Mouse (Mus musculus) liver, embryonic 15.5 days (tissue): Measurements from ENCODE around the gene Ndufa8. TPM values are rescaled to one million over a fixed set of nuclear protein-coding genes. Genes with fewer than 3 reads are reported as not detected.
A peak's percentile ranks its signal among the peaks of the same experiment; 100 is the strongest.

Experiments used
- ATAC-seq: fragments of 200-750 bp; cut with Nextera tagmentation; 2 replicates; pipeline ENCODE4 v1.8.0; 2017; ENCODE audit warnings: moderate number of reproducible peaks, mild to moderate bottlenecking, moderate library complexity; ENCODE audit not compliant: insufficient read depth
- H3K27ac ChIP-seq: fragments of 300-500 bp; sonication (generic); replicated peaks from 2 replicates; pipeline ENCODE4 v1.5.1; 2015; ENCODE audit warnings: mild to moderate bottlenecking, inconsistent platforms
- H3K27me3 ChIP-seq: fragments of 300-500 bp; sonication (generic); 2 replicates; pipeline ENCODE4 v1.6.1; 2015; ENCODE audit warnings: mild to moderate bottlenecking, inconsistent platforms
- H3K36me3 ChIP-seq: fragments of 300-500 bp; sonication (generic); replicated peaks from 2 replicates; pipeline ENCODE4 v1.6.1; 2015; ENCODE audit warnings: moderate library complexity, mild to moderate bottlenecking, inconsistent platforms
- H3K4me1 ChIP-seq: fragments of 300-500 bp; sonication (generic); replicated peaks from 2 replicates; pipeline ENCODE4 v1.6.1; 2015; ENCODE audit warnings: inconsistent platforms
- H3K4me2 ChIP-seq: fragments of 300-500 bp; sonication (generic); 2 replicates; pipeline ENCODE4 v1.6.1; 2015; ENCODE audit warnings: moderate library complexity, mild to moderate bottlenecking, inconsistent platforms
- H3K4me3 ChIP-seq: fragments of 300-500 bp; sonication (generic); replicated peaks from 2 replicates; pipeline ENCODE4 v1.5.1; 2015; ENCODE audit warnings: mild to moderate bottlenecking, inconsistent platforms
- H3K9ac ChIP-seq: fragments of 300-500 bp; sonication (generic); 2 replicates; pipeline ENCODE4 v1.6.1; 2015; ENCODE audit warnings: moderate library complexity, mild to moderate bottlenecking, inconsistent platforms
- H3K9me3 ChIP-seq: fragments of 300-500 bp; sonication (generic); replicated peaks from 2 replicates; pipeline ENCODE4 v1.6.1; 2016; ENCODE audit warnings: inconsistent platforms
- WGBS: fragments of 180-500 bp; shearing (Covaris S2); methylation state at CpG from one replicate; pipeline ENCODE4 v1.1.7; 2015; ENCODE audit warnings: mixed read lengths; ENCODE audit not compliant: insufficient replicate concordance; 5-methylcytosine and 5-hydroxymethylcytosine counted together
- polyA plus RNA-seq: library from polyadenylated mRNA; unstranded; fragments of >200 nt; fragmentation: Nextera tagmentation; extraction: Ambion mirVana; gene quantifications from 2 replicates; pipeline ENCODE4 v1.2.1, GENCODE M21; 2015

The Ndufa8 gene
- polyA plus RNA-seq, 1 experiment from 2014 or later = 132 TPM

DNA sequence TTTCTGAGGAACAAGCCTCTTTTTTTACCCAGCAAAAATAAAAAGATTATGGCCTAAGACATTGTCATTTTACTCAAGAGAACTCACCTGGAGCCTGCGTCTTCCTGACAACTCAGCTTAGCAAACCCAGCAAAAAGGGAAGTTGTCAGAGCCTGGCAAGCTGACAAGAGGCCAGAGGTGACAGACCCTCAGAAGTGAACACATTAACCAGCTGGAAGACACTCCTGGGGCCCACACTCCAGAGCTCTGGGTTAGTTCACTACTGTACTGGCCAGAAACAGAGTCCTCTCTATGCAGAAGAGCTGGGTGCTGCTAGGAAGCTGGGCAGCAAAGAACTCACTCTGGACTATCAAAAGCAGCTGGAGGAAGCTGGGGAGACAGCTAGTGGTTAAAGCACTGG, 8.3 kb downstream of the Ndufa8 start:
- ATAC-seq = no peak
- no peaks in the 10 kb centered on the region for H3K9me3 ChIP-seq
- WGBS = 40% methylated on average over 1 of the region's 1 CpGs
- no peak overlapping the region for H3K27ac ChIP-seq
- no peak overlapping the region for H3K9ac ChIP-seq
- no peak overlapping the region for H3K4me3 ChIP-seq
- no peak overlapping the region for H3K4me2 ChIP-seq
- peaks cover 47% of the 10 kb centered on the region for H3K36me3 ChIP-seq
- H3K27me3 ChIP-seq = no peaks in the 10 kb centered on the region
- H3K4me1 ChIP-seq = peaks cover 15% of the 10 kb centered on the region

DNA sequence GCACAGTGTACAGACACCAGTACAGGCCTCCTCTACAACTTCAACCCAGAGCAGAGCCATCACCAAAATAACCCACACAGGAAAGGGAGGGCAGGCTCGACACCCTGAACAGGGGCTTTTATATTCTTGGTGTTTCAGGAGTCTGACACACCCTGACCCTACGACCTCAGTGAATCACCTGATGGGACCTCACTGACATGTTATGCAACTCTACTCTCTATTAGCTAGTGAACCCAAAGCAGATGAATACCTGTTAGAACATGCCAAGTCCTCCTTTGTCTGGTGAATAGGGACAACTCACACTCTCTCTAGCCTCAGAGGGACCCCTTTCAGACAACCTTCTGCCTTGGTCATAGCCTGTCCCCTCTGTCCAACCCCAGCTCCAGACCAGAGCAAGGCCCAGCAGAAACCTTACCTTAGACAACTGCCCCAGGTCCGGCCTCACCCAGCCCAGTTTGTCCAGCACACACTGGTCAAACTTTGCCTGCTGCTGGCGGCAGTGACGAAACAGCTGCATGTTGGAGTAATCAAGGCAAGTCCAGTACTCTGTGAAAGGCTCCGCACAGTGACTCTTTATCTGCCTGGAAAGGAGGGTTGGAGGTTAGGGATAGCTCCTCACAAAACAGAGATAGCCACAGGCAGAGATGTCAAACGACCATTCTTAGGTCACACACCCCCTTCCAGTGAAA, 9.8 kb downstream of the Ndufa8 start:
- ATAC-seq = peak; percentile 61
- H3K4me1 ChIP-seq = peaks cover 15% of the 10 kb centered on the region
- H3K27me3 ChIP-seq = no peaks in the 10 kb centered on the region
- no peak overlapping the region for H3K9ac ChIP-seq
- 56% methylated on average over 7 of the region's 7 CpGs for WGBS
- no peak overlapping the region for H3K27ac ChIP-seq
- H3K9me3 ChIP-seq = no peaks in the 10 kb centered on the region
- H3K36me3 ChIP-seq = peaks cover 51% of the 10 kb centered on the region
- no peak overlapping the region for H3K4me3 ChIP-seq
- H3K4me2 ChIP-seq = no peak overlapping the region

DNA sequence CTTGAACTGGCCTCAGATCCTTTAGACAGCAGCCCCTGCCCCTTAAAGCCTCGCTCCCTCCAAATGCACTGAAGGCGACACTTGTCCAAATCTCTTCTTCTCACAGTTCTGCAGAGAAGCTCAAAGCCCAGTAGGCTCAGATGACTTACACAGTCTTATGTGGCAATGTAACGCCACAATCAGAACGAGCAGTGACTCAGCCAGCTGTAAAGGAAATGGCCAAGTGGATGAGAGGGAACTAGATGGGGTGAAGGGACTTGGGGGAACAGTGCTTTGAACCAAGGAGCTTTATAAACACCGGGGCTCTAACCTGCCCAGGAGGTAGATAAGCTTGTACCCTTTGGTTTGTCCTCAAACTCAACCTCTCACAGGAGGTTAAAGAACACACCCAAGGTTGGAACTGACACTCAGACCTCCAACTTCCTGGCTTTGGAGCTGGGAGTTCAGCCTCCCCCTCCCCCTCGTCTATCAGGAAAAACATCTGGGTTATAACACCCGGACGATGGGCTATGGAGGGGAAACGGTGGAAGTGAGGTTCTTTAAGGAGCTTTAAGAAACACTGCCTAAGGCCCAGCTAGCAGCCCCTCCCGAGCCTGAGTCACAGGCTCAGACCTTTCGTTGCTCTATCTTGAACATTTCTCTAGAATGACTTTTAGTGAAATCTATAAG, 13.7 kb downstream of the Ndufa8 start:
- H3K4me1 ChIP-seq = 0 out of 2 replicates have a peak, but pooled peaks cover 8% of the 10 kb centered on the region
- H3K27ac ChIP-seq = no peak overlapping the region
- H3K9ac ChIP-seq = no peak overlapping the region
- WGBS = 24% methylated on average over 11 of the region's 11 CpGs
- peaks cover 36% of the 10 kb centered on the region for H3K36me3 ChIP-seq
- no peak overlapping the region for H3K4me3 ChIP-seq
- no peaks in the 10 kb centered on the region for H3K9me3 ChIP-seq
- ATAC-seq = no peak
- no peak overlapping the region for H3K4me2 ChIP-seq
- no peaks in the 10 kb centered on the region for H3K27me3 ChIP-seq

DNA sequence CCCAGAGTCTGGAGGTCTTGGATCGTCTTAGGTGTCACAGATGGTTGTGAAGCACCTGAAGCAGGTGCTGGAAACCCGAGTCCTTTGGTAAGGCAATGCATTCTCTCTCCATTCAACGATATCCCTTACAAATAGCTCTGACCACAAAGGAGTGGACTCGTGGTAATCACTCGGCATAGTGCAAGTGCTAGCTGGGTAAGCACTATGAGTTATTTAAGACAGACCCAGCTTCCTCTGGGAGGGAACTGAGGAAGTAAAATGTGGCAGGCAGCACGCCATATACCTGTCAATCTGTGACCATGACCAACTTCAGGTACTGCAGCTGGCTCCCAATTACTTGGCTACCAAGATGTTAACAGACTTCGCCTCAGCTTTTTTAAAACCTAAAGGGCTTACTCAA, 14.3 kb downstream of the Ndufa8 start:
- Histone ChIP-seq H3K27ac (no peak overlapping the region), H3K9ac (no peak overlapping the region), H3K4me1 (0 out of 2 replicates have a peak, but pooled peaks cover 3% of the 10 kb centered on the region), H3K4me2 (no peak overlapping the region), H3K9me3 (no peaks in the 10 kb centered on the region), H3K27me3 (no peaks in the 10 kb centered on the region), H3K4me3 (no peak overlapping the region), H3K36me3 (peaks cover 36% of the 10 kb centered on the region)
- no peak for ATAC-seq
- 42% methylated on average over 7 of the region's 7 CpGs for WGBS

DNA sequence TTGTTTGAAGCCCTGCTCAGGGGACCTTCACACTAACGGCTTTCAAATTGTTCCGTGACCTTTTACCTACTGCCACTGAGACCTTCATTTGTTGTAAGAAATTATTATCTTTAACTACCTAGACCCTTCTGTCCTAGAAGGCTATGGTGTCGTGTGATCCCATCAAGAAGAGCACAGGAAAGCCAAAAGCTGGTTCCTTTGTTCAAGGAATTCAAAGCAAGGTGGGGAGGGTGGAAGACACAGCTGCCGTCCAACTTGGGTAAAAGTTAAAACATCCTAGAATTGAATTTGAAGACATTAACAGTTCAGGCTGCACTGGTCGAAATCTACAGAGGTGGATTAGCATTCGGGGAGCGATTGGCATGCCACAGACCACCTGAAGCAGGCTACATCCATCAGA, 15.2 kb downstream of the Ndufa8 start:
- 65% methylated on average over 7 of the region's 7 CpGs for WGBS
- H3K27me3 ChIP-seq = no peaks in the 10 kb centered on the region
- no peak overlapping the region for H3K27ac ChIP-seq
- no peaks in the 10 kb centered on the region for H3K9me3 ChIP-seq
- H3K9ac ChIP-seq = no peak overlapping the region
- H3K36me3 ChIP-seq = peaks cover 32% of the 10 kb centered on the region
- no peak overlapping the region for H3K4me2 ChIP-seq
- H3K4me1 ChIP-seq = no peaks in the 10 kb centered on the region
- no peak for ATAC-seq
- H3K4me3 ChIP-seq = no peak overlapping the region

DNA sequence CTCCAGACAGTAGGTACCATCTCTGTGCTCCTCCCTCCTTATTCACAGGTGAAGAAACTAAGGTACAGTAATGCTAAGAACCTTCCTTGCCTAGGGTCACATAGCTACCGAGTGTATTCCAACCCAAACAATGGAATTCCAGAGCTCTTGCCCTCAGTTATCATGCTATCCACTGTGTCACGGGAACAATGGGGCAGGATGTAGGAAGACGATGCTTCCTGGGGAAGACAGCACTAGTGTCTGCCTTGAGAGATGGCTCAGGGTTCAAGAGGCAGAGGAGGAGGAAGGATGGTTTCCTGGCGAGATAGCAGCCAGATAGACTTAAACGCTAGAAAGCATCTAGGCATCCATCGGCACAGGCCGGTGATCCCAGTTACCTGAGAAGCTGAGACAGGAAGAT, 16.3 kb downstream of the Ndufa8 start:
- H3K4me3 ChIP-seq = no peak overlapping the region

DNA sequence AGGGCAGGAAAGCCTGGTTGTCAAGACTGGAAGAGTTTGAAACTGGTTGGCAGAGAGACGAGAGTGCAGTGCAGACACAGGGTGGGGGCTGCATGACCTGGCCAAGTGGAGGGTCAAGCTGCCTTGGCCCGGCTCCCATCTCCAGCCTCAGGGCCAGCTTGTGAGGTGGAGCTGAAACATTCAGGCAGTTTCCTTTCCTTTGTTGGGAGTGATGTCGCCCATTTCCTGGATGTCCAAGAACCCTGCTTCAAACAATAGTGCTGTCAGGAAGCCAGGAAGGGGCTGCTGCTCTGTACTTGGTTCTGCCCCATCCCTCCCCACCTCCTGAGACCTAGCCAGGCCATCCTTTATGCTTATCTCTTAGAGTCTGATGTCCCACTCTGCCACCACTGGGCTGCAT, 25.9 kb downstream of the Ndufa8 start:
- H3K9ac ChIP-seq = no peak overlapping the region
- H3K27ac ChIP-seq = no peak overlapping the region
- H3K27me3 ChIP-seq = peaks cover 5% of the 10 kb centered on the region; the same call in 1 of the 2 replicates
- H3K4me3 ChIP-seq = no peak overlapping the region
- H3K4me1 ChIP-seq = no peaks in the 10 kb centered on the region
- H3K4me2 ChIP-seq = no peak overlapping the region
- H3K36me3 ChIP-seq = no peaks in the 10 kb centered on the region
- 25% methylated on average over 3 of the region's 3 CpGs for WGBS
- ATAC-seq = no peak
- H3K9me3 ChIP-seq = no peaks in the 10 kb centered on the region

More for the DNA sequence above, 16.3 kb downstream of the Ndufa8 start:
- ATAC-seq = no peak
- Histone ChIP-seq H3K9me3 (no peaks in the 10 kb centered on the region), H3K27me3 (no peaks in the 10 kb centered on the region), H3K4me1 (no peaks in the 10 kb centered on the region), H3K9ac (no peak overlapping the region), H3K4me2 (no peak overlapping the region), H3K36me3 (peaks cover 22% of the 10 kb centered on the region), H3K27ac (no peak overlapping the region)
- WGBS = 40% methylated on average over 7 of the region's 7 CpGs

DNA sequence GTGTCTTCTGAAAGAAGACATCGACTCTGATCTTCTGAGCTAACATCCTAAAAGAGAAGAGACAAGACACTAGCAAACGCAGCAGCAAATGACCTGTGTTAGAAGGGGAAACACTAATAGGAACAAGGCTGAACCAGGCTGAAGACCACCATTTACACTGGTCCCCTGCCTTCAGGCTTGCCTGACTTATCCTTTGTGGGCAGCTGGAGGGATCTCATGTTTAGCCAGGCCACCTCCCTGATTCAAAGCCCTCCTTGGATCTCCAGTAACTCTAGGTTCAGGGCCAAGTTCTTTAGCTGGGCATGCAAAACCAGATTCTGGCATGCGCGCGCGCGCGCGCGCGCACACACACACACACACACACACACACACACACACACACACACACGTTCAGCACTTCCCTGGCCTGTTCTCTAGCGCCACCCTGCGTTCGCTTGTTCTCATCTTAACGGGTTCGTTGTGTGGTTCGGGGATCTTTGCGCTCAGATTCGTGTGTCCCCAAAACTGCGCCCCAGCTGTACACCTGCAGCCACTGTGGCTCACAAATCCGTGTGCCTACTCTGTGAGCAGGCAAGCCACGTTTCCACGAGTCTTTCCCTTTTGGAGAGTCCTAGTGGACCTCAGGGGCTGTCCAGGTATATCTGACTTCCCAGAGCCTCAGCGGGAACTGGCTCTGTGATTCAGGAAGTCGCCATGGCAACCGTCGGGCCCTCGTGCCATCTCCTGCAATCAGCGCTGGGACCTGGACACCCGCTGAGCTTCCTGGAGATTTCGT, 27.6 kb downstream of the Ndufa8 start:
- Histone ChIP-seq H3K36me3 (no peaks in the 10 kb centered on the region), H3K4me3 (no peak overlapping the region), H3K4me1 (no peaks in the 10 kb centered on the region), H3K27me3 (peaks cover 5% of the 10 kb centered on the region; the same call in 1 of the 2 replicates), H3K9ac (no peak overlapping the region), H3K9me3 (no peaks in the 10 kb centered on the region), H3K4me2 (peak overlapping the region; percentile 20; the same call in 1 of the 2 replicates), H3K27ac (no peak overlapping the region)
- ATAC-seq = no peak
- 11% methylated on average over 32 of the region's 32 CpGs for WGBS

DNA sequence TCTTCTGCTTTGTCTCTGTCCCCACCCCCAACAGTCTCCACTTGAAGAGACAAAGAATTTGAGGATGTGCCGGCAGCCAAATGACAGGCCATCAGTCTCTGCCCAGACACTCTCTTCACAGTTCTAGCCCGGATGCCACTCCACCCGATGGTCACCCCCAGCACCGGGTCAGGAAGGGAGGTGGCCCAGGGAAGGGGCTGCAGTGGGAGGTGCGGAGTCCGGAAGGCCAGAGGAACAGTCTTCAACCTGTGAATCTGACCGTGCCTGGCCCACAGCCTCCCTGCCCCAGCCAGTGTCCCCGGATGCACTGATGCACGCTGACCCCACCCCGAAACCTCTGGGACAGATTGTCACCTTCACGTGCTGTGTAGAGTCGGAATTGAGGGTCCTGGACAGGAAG, 36.2 kb downstream of the Ndufa8 start:
- H3K4me2 ChIP-seq = no peak overlapping the region
- peaks cover 47% of the 10 kb centered on the region for H3K27me3 ChIP-seq
- no peak overlapping the region for H3K4me3 ChIP-seq
- 35% methylated on average over 12 of the region's 12 CpGs for WGBS
- no peaks in the 10 kb centered on the region for H3K36me3 ChIP-seq
- H3K4me1 ChIP-seq = 0 out of 2 replicates have a peak, but pooled peaks cover 5% of the 10 kb centered on the region
- H3K27ac ChIP-seq = no peak overlapping the region
- no peak overlapping the region for H3K9ac ChIP-seq
- H3K9me3 ChIP-seq = no peaks in the 10 kb centered on the region
- peak; percentile 18; the same call in 1 of the 2 replicates for ATAC-seq

DNA sequence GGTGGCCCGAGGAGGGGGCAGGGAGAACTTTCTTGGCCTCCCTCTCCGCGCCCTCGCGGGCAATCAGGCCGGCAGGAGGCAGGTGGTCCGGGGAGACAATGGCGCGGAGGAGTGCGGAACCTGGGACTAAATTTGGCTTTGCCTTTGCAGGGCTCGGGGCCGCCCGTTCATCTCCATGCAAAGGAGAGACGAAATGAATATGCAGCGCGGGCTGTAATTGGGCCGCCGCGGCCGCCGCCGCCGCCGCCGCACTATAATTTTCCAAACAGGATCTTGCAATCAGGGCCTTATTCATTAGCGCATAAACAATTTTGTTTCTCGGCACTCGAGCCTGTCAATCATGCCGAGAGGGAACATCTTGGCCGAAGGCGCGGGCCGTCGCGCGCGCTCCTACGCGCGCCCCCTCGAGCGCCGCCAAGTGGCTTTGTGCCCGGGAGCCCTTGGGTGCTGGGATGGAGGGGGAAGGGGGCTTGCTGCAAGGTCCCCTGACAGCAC, 37.8 kb downstream of the Ndufa8 start:
- 1% methylated on average over 43 of the region's 44 CpGs for WGBS
- no peak overlapping the region for H3K9ac ChIP-seq
- H3K4me2 ChIP-seq = peak overlapping the region; percentile 59
- no peak overlapping the region for H3K27ac ChIP-seq
- H3K36me3 ChIP-seq = no peaks in the 10 kb centered on the region
- 0 out of 2 replicates have a peak, but pooled peaks cover 5% of the 10 kb centered on the region for H3K4me1 ChIP-seq
- no peak for ATAC-seq
- H3K4me3 ChIP-seq = peak overlapping the region; percentile 36
- peaks cover 52% of the 10 kb centered on the region for H3K27me3 ChIP-seq
- no peaks in the 10 kb centered on the region for H3K9me3 ChIP-seq

DNA sequence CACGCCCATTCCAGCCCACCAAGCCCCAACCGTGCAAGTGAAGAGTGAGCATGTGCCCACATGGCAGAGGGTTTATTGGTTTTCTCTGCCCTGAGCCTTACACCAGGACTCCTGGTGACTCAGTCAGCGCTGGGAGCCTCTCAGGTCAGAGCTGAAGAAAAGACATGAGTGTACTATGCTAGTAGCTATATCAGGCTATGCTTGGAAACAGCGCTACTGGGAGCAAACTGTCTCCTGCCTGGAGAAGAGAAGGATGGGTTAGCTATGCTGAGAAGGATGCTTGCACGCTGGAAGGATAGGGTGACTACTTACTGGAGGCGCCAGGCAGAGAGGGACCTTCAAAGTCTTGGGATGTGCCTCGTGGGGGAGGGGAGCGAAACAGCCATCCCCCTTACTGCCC, 38.6 kb downstream of the Ndufa8 start:
- Histone ChIP-seq H3K27ac (no peak overlapping the region), H3K9me3 (no peaks in the 10 kb centered on the region), H3K27me3 (peaks cover 54% of the 10 kb centered on the region), H3K36me3 (no peaks in the 10 kb centered on the region), H3K9ac (no peak overlapping the region), H3K4me1 (0 out of 2 replicates have a peak, but pooled peaks cover 5% of the 10 kb centered on the region), H3K4me3 (no peak overlapping the region), H3K4me2 (no peak overlapping the region)
- 41% methylated on average over 8 of the region's 8 CpGs for WGBS
- ATAC-seq = no peak
